Mouse (Mus musculus): ENCODE data around the gene Galnt7. TPM values are rescaled to one million over a fixed set of nuclear protein-coding genes. Genes with fewer than 3 reads are reported as not detected.

Gene Galnt7
- polyA plus RNA-seq (2016; fragmentation: Nextera tagmentation; extraction: Ambion mirVana) = 10.0 and 10.3 TPM in 2 replicates

DNA sequence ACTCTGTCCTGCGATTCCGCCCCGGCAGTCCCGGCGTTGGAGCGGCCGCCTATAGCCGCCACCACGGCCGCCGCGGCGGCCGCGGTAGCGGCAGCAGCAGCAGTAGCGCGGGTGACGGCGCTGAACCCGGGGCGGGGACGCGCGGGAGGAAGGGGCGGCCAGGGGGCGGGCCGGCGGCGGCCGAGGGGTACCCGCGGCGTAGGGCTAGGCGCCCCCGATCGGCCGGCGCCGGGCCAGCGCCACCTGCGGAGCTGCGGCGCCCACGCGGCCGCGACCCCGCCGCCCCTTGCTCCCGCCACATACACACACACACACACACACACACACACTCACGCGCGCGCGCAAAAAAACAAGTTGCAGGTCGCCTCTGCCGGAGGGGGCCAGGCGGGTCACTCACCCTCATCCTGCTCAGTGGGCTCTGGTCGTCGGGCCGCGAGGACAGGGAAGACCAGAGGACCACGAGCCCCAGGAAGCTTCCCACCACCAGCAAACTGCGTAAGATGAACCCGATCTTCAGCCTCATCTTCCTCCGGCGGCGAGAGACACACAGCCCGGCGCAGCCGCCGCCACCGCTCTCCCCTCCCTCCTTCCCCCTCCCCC, at the start of gene Galnt7:
TSS of gene Galnt7 (minus strand) at position 577 of the 600 bp plus-strand sequence.
- H3K36me3 ChIP-seq = no peaks in the 10 kb centered on the region
- peaks cover 40% of the 10 kb centered on the region for H3K4me1 ChIP-seq
- H3K4me3 ChIP-seq = peak within 1 kb of the TSS; percentile 86
- no peaks in the 10 kb centered on the region for H3K27me3 ChIP-seq (replicated peaks)
- under 1% methylated on average over 50 of the region's 74 CpGs for WGBS (ENCODE audit: insufficient replicate concordance)
- H3K4me2 ChIP-seq = peak within 1 kb of the TSS; percentile 96
- no peaks in the 10 kb centered on the region for H3K9me3 ChIP-seq (replicated peaks)
- peak within 1 kb of the TSS; percentile 85 for H3K27ac ChIP-seq
- peak within 1 kb of the TSS; percentile 91 for H3K9ac ChIP-seq
- peak; percentile 75 for ATAC-seq

DNA sequence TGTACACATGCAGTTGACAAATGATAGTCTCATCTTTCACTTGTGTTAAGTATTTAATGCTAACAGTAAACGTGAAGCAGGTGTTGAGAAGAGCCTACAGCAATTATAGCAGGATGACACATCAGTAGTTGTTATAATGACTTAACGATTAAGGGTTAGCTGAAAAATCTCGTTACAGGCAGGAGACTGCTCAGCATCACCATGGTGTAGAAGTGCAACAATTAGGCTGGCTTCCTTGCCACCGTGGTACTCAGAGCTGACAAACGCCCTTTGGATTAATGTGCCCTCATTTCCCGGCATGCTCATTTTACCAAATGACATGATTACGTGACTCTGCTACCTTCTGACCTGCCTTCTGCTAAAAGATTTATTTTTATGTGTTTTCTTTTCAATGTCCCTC, 35.8 kb upstream of the Galnt7 start:
- 69% methylated on average over 7 of the region's 7 CpGs for WGBS (ENCODE audit: insufficient replicate concordance)

DNA sequence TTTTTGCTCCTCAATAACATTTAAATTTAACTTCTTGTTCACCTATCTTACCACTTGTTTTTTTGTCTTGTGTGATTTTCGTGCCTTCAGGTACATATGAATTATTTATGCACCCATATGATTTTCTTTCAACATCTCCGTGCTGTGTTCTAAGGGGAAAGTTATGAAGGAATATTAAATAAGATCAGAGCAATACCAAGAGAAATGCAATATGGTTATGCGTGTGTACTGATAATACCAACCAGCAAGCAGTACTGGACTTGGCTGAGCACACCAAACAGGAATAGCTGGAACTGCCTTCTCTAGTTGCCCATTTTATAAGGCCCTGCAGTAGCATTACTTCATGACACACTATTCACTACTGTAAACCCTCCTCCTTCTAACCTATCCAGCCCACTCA, 33.0 kb upstream of the Galnt7 start:
- no peak for ATAC-seq
- Histone ChIP-seq H3K4me3 (no peak overlapping the region), H3K4me2 (no peak overlapping the region), H3K9me3 (replicated peaks) (no peaks in the 10 kb centered on the region), H3K4me1 (no peaks in the 10 kb centered on the region), H3K27me3 (replicated peaks) (no peaks in the 10 kb centered on the region), H3K27ac (no peak overlapping the region), H3K9ac (no peak overlapping the region), H3K36me3 (no peaks in the 10 kb centered on the region)
- 68% methylated on average over 3 of the region's 3 CpGs for WGBS (ENCODE audit: insufficient replicate concordance)

More for the DNA sequence above, 35.8 kb upstream of the Galnt7 start:
- no peak overlapping the region for H3K4me2 ChIP-seq
- H3K4me3 ChIP-seq = no peak overlapping the region
- ATAC-seq = no peak
- no peaks in the 10 kb centered on the region for H3K27me3 ChIP-seq (replicated peaks)
- no peaks in the 10 kb centered on the region for H3K4me1 ChIP-seq
- no peaks in the 10 kb centered on the region for H3K9me3 ChIP-seq (replicated peaks)
- H3K9ac ChIP-seq = no peak overlapping the region
- H3K27ac ChIP-seq = no peak overlapping the region
- H3K36me3 ChIP-seq = no peaks in the 10 kb centered on the region

DNA sequence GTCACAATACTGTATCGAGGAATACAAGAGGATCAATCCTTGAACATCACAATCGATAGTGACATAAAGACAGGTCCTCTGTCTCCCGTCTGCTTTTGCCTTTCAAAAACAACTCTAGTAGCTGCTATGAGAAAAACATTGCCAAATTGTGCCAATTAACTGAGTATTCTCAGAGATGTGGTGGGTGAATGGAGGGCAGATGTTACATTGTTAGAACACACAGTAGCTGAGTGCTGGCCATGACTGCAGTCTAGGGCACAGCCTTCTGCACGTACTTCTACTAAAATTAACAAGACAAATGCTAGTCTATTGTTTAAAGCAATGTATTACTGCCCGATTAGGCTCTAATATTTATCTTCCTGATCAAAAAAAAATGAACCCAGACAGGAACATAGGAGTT, 27.2 kb upstream of the Galnt7 start:
- Histone ChIP-seq H3K4me3 (no peak overlapping the region), H3K4me2 (no peak overlapping the region), H3K27me3 (replicated peaks) (no peaks in the 10 kb centered on the region), H3K36me3 (no peaks in the 10 kb centered on the region), H3K9ac (no peak overlapping the region), H3K27ac (no peak overlapping the region), H3K4me1 (no peaks in the 10 kb centered on the region), H3K9me3 (replicated peaks) (no peaks in the 10 kb centered on the region)
- 74% methylated on average over 5 of the region's 5 CpGs for WGBS (ENCODE audit: insufficient replicate concordance)
- no peak for ATAC-seq

DNA sequence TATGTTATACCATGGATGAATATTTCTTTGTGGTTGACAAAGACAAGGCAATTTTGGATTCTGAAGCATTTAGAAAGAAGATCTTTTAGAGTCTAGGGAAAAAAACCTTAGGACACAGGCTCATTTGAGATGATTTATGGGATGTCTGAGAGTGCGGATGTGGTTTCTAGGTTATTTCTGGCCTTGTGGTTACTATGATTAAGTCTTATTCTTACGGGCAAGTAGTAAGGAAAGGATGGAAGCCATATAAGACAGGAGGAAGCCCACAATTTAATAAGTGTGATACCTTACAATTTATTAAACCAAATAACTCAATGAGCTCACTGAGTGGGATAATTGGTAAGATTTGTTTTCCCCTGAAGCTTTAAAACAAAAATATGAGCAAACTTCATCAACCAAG, 11.3 kb upstream of the Galnt7 start:
- ATAC-seq = no peak

DNA sequence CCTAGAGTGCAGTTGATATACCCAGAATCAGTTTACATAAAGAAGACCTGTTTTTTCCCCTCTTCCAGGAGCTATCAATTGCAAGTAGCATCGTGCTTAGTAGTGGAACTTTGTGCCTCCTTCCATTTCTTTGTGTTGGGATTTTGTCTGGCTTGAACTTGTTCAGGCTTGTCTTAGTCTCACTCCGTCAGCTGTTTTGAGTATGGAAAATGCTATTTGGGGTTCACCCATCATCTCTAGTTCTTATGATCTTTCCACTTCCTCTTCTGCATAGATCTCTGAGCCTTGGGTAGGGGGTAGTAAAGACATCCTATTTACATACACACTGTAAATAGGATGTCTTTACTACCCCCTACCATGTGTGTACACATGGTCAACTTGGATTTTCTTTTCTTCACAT, 7.2 kb upstream of the Galnt7 start:
- no peaks in the 10 kb centered on the region for H3K4me1 ChIP-seq
- WGBS (ENCODE audit: insufficient replicate concordance) = 78% methylated on average over 2 of the region's 2 CpGs
- H3K4me2 ChIP-seq = no peak overlapping the region
- H3K9ac ChIP-seq = no peak overlapping the region
- no peak for ATAC-seq
- no peak overlapping the region for H3K4me3 ChIP-seq
- no peak overlapping the region for H3K27ac ChIP-seq
- H3K9me3 ChIP-seq (replicated peaks) = no peaks in the 10 kb centered on the region
- no peaks in the 10 kb centered on the region for H3K27me3 ChIP-seq (replicated peaks)
- no peaks in the 10 kb centered on the region for H3K36me3 ChIP-seq

More for the DNA sequence above, 11.3 kb upstream of the Galnt7 start:
- Histone ChIP-seq H3K27me3 (replicated peaks) (no peaks in the 10 kb centered on the region), H3K36me3 (no peaks in the 10 kb centered on the region), H3K27ac (no peak overlapping the region), H3K4me1 (no peaks in the 10 kb centered on the region), H3K9ac (no peak overlapping the region), H3K4me3 (no peak overlapping the region), H3K9me3 (replicated peaks) (no peaks in the 10 kb centered on the region), H3K4me2 (no peak overlapping the region)
- 52% methylated on average over 2 of the region's 2 CpGs for WGBS (ENCODE audit: insufficient replicate concordance)

DNA sequence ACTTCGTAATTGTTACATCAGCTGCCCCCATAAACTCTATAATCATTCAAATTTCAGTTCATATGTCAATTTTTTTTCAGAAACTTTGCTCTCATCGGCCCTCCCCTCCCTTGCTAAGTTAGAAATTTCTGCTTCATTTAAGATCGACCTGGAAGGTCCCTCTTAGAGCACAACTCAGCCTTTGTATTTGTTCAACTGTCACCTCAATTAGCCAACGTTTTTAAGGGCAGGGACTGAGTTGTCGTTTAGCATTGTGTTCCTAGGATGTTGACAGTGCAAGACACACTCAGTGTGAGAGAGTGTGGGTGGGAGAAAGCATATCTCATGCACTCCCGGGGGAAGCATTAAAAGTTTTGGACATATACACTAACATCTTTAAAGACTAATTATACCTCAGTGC, 3.6 kb upstream of the Galnt7 start:
- Histone ChIP-seq H3K36me3 (no peaks in the 10 kb centered on the region), H3K9me3 (replicated peaks) (no peaks in the 10 kb centered on the region), H3K9ac (no peak overlapping the region), H3K4me2 (no peak overlapping the region), H3K27ac (no peak overlapping the region), H3K4me3 (no peak overlapping the region), H3K4me1 (peaks cover 23% of the 10 kb centered on the region), H3K27me3 (replicated peaks) (no peaks in the 10 kb centered on the region)
- WGBS (ENCODE audit: insufficient replicate concordance) = 62% methylated on average over 6 of the region's 6 CpGs
- no peak for ATAC-seq

DNA sequence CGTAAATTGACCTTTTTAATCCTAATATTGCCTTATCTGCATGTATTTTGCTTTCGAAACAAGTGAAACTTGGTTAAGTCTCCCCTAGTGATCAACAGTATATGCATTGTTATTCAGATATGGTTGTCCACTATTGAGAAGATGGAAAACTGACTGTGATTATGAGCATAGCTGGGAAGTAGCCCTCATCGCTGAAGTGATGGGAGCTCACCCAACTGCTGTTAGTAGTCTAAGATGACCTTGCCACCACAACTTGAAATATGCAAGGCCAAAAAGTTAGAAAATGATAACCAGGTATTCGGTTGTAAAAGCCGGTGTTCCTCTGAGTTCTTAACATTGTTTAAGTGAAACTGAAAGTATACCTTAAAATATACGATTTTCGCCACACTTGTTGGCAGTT, 1.3 kb upstream of the Galnt7 start:
- H3K9ac ChIP-seq = no peak overlapping the region
- H3K4me1 ChIP-seq = peaks cover 33% of the 10 kb centered on the region
- 83% methylated on average over 7 of the region's 7 CpGs for WGBS (ENCODE audit: insufficient replicate concordance)
- no peak overlapping the region for H3K27ac ChIP-seq
- H3K4me3 ChIP-seq = peak overlapping the region; percentile 86
- H3K4me2 ChIP-seq = peak overlapping the region; percentile 96
- no peaks in the 10 kb centered on the region for H3K9me3 ChIP-seq (replicated peaks)
- no peaks in the 10 kb centered on the region for H3K27me3 ChIP-seq (replicated peaks)
- ATAC-seq = no peak
- no peaks in the 10 kb centered on the region for H3K36me3 ChIP-seq

DNA sequence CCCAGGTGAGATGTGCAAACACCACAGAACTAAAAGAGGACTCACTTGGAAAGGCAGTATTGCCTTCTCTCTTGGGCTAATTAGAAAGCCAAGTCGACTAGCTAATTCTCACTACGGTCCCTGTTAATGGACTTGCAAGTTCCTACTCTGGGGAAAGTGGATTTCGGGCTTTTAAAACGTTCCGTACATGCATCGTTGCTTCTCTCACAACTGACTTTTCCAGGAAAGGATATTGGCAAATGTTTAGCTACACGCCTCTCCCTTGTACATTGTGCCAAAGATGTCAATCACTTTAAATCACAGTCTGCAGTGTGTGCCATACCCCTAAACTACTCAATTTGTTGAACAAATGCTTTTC, 915 bp upstream of the Galnt7 start:
- Histone ChIP-seq H3K9me3 (replicated peaks) (no peaks in the 10 kb centered on the region), H3K27me3 (replicated peaks) (no peaks in the 10 kb centered on the region), H3K4me3 (peak overlapping the region; percentile 86), H3K4me1 (peaks cover 33% of the 10 kb centered on the region), H3K9ac (no peak overlapping the region), H3K27ac (no peak overlapping the region; the same call in 1 of the 2 replicates), H3K4me2 (peak overlapping the region; percentile 96), H3K36me3 (no peaks in the 10 kb centered on the region)
- no peak for ATAC-seq
- WGBS (ENCODE audit: insufficient replicate concordance) = 15% methylated on average over 7 of the region's 7 CpGs

DNA sequence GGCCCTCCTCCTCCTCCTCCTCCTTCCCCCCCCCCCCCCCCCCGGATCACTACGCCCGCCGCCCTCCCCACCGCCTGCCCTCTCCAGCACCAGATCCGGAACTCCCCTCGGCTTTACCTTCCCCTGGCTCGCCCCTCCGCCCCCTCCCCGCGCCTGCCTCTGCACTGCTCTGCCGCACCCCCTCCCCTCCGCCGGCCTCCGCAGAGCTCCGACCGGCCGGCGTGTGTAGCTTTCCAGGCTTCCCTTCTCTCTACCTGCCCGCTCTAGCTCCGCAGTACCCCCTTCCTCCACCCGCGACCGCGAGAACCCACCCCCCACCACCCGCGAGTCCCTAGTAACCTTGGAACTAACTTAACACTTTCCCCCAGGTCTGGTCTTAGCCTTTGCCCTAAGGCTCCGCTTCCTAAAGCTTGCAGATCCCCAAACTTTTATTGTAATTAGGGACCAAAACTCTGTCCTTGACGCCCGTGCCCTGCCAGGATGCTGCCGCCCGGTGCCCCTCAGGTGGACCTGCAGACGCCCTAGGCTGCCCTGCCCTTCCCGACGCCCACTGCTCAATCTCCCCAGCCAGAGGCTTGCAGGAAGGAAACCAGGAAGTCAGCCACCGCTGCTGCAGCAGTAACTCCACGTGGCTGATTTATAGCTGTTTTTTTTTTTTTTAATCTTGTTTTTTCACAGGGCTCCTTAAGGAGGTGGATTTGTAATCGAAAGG, 380 bp upstream of the Galnt7 start:
- Histone ChIP-seq H3K9me3 (replicated peaks) (no peaks in the 10 kb centered on the region), H3K36me3 (no peaks in the 10 kb centered on the region), H3K4me3 (peak overlapping the region; percentile 86), H3K4me1 (peaks cover 34% of the 10 kb centered on the region), H3K27ac (peak overlapping the region; percentile 85), H3K9ac (peak overlapping the region; percentile 91), H3K4me2 (peak overlapping the region; percentile 96), H3K27me3 (replicated peaks) (no peaks in the 10 kb centered on the region)
- peak; percentile 21 for ATAC-seq
- WGBS (ENCODE audit: insufficient replicate concordance) = 2% methylated on average over 27 of the region's 38 CpGs

DNA sequence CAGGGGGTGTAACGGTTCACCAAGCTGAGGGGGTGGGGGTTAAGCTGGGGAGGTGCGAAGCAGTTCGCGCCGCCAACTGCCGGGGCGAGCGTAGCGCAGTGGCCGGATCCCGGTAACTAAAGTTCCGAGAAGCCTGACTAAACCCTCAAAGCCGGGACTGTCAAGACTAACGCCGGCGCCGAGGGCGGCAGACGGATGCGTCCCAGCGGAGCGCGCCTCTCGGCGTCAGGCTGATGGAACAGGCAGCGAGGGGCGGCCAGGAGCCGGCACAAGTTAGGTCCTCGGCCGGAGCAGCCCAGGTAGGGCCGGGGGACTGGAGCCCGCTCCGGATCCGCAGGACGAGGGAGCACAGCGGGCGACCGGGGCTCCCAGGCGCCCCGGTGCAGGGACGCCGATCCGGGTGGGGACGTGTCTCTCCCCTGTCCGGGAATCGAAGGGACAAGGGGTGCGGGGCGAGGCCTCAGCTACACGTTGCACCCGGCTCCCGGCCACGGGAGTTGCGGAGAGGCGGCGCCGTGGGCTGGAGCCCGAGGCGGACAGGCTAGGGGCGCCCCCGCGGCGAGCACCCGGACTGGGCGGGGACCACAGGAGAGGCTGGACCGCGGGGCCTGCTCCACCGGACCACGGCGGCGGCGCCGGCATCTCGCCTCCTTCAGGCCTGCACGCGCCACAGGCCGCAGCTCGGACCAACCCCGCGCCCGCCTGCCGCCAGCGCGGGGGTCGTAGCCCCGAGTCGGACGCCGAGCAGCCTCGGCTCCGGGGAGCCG, 960 bp downstream of the Galnt7 start:
- peak overlapping the region; percentile 85 for H3K27ac ChIP-seq
- no peaks in the 10 kb centered on the region for H3K27me3 ChIP-seq (replicated peaks)
- H3K9me3 ChIP-seq (replicated peaks) = no peaks in the 10 kb centered on the region
- H3K4me2 ChIP-seq = peak overlapping the region; percentile 96
- H3K36me3 ChIP-seq = no peaks in the 10 kb centered on the region
- H3K4me3 ChIP-seq = peak overlapping the region; percentile 86
- ATAC-seq = peak; percentile 82
- H3K4me1 ChIP-seq = peaks cover 46% of the 10 kb centered on the region
- WGBS (ENCODE audit: insufficient replicate concordance) = under 1% methylated on average over 89 of the region's 91 CpGs
- H3K9ac ChIP-seq = peak overlapping the region; percentile 91

DNA sequence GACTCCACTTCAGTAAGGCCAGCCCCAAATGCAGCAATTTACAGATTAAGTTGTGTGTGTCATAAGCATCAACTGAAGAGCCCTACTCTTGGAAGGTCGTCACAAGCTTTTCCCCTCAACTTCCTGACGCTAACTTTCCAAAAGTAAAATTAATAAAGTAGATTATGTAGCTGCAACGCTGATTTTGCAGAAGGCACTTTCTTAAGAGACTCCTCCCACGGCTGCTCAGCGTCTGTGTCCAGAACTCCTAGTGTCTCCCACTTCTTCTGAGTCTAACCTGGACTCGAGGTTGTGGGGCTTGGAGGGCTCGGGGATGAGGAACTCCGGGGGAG, 1.5 kb downstream of the Galnt7 start:
- no peaks in the 10 kb centered on the region for H3K9me3 ChIP-seq (replicated peaks)
- ATAC-seq = no peak
- WGBS (ENCODE audit: insufficient replicate concordance) = under 1% methylated on average over 8 of the region's 8 CpGs
- H3K27ac ChIP-seq = peak overlapping the region; percentile 85; the same call in 1 of the 2 replicates
- peak overlapping the region; percentile 91 for H3K9ac ChIP-seq
- H3K4me3 ChIP-seq = peak overlapping the region; percentile 86
- H3K36me3 ChIP-seq = no peaks in the 10 kb centered on the region
- H3K4me1 ChIP-seq = peaks cover 46% of the 10 kb centered on the region
- H3K27me3 ChIP-seq (replicated peaks) = no peaks in the 10 kb centered on the region
- peak overlapping the region; percentile 96 for H3K4me2 ChIP-seq

All from liver, embryonic 12.5 days (tissue).